Mouse (Mus musculus): Measurements from ENCODE around the gene Dock10. TPM values are rescaled to one million over a fixed set of nuclear protein-coding genes. Genes with fewer than 3 reads are reported as not detected.

Dock10 gene
- total RNA-seq, 2 experiments from 2014 or later = 31.1 to 33.7 TPM

GRCm38 (mm10) chr1:80659465-80660245 lies 98.7 kb downstream of the Dock10 start:
- DNase-seq (ENCODE audit: low spot score in 2 of 2) = no peak

- DNase-seq (ENCODE audit: low spot score in 2 of 2) = no peak
Observed at GRCm38 (mm10) chr1:80656389-80656788, 101.9 kb downstream of the Dock10 start.

GRCm38 (mm10) chr1:80655854-80656253 lies 102.5 kb downstream of the Dock10 start:
- no peak for DNase-seq (ENCODE audit: low spot score in 2 of 2)

GRCm38 (mm10) chr1:80655195-80655594 lies 103.1 kb downstream of the Dock10 start:
- no peak for DNase-seq (ENCODE audit: low spot score in 2 of 2)

- DNase-seq (ENCODE audit: low spot score in 2 of 2) = no peak
Observed at GRCm38 (mm10) chr1:80654177-80654576, 104.2 kb downstream of the Dock10 start.

- DNase-seq (ENCODE audit: low spot score in 2 of 2) = no peak
Observed at GRCm38 (mm10) chr1:80652803-80653202, 105.5 kb downstream of the Dock10 start.

- no peak for DNase-seq (ENCODE audit: low spot score in 2 of 2)
Observed at GRCm38 (mm10) chr1:80652083-80652482, 106.2 kb downstream of the Dock10 start.

- no peak for DNase-seq (ENCODE audit: low spot score in 2 of 2)
Observed at GRCm38 (mm10) chr1:80646602-80647001, 111.7 kb downstream of the Dock10 start.

- DNase-seq (ENCODE audit: low spot score in 2 of 2) = no peak
Observed at GRCm38 (mm10) chr1:80643866-80644451, 114.4 kb downstream of the Dock10 start.

GRCm38 (mm10) chr1:80641832-80642231 lies 116.5 kb downstream of the Dock10 start:
- DNase-seq (ENCODE audit: low spot score in 2 of 2) = no peak

GRCm38 (mm10) chr1:80641288-80641687 lies 117.0 kb downstream of the Dock10 start:
- DNase-seq (ENCODE audit: low spot score in 2 of 2) = no peak

GRCm38 (mm10) chr1:80639553-80639952 lies 118.8 kb downstream of the Dock10 start:
- no peak for DNase-seq (ENCODE audit: low spot score in 2 of 2)

GRCm38 (mm10) chr1:80637214-80637705 lies 121.1 kb downstream of the Dock10 start:
- DNase-seq (ENCODE audit: low spot score in 2 of 2) = no peak

- DNase-seq (ENCODE audit: low spot score in 2 of 2) = no peak
Observed at GRCm38 (mm10) chr1:80635825-80636224, 122.5 kb downstream of the Dock10 start.

GRCm38 (mm10) chr1:80633536-80633935 lies 124.8 kb downstream of the Dock10 start:
- DNase-seq (ENCODE audit: low spot score in 2 of 2) = no peak

- no peak for DNase-seq (ENCODE audit: low spot score in 2 of 2)
Observed at GRCm38 (mm10) chr1:80630179-80631149, 127.9 kb downstream of the Dock10 start.

- DNase-seq (ENCODE audit: low spot score in 2 of 2) = no peak
Observed at GRCm38 (mm10) chr1:80628054-80628453, 130.3 kb downstream of the Dock10 start.

GRCm38 (mm10) chr1:80626800-80627199 lies 131.5 kb downstream of the Dock10 start:
- DNase-seq (ENCODE audit: low spot score in 2 of 2) = no peak

- DNase-seq (ENCODE audit: low spot score in 2 of 2) = no peak
Observed at GRCm38 (mm10) chr1:80625371-80625770, 133.0 kb downstream of the Dock10 start.

GRCm38 (mm10) chr1:80624552-80624951 lies 133.8 kb downstream of the Dock10 start:
- DNase-seq (ENCODE audit: low spot score in 2 of 2) = no peak

GRCm38 (mm10) chr1:80622646-80623045 lies 135.7 kb downstream of the Dock10 start:
- no peak for DNase-seq (ENCODE audit: low spot score in 2 of 2)

Data from adrenal gland, postnatal 4 days (tissue).